ENCODE assay signal across 12 mouse cellular contexts in genomic region chr13:24511932-24512520, GRCm38 (mm10).
"Had no signal": no experiment of that assay in that cellular context is flagged by ENCODE, and none has a peak within 500 bp of the region (broad histone marks: within the 10 kb centered on the region; RNA-seq: fewer than 3 reads in every experiment).

No protein-coding gene starts in this region.

- H3K4me2 ChIP-seq: limb, embryonic 12.5 days; liver, embryonic 13.5 days; lung, embryonic 15.5 days had no signal

- H3K9ac ChIP-seq: limb, embryonic 12.5 days; liver, embryonic 13.5 days; liver, postnatal 0 days; lung, embryonic 15.5 days had no signal

- H3K9me3 ChIP-seq: limb, embryonic 12.5 days; liver, embryonic 13.5 days; lung, embryonic 15.5 days had no signal

- H3K4me1 ChIP-seq: limb, embryonic 12.5 days; lung, embryonic 15.5 days had no signal

- ATAC-seq: liver, postnatal 0 days had no signal

- H3K27ac ChIP-seq: layer of hippocampus, adult 2 months; limb, embryonic 12.5 days; liver, embryonic 13.5 days; lung, embryonic 15.5 days; macrophage had no signal

- H3K27me3 ChIP-seq: limb, embryonic 12.5 days; liver, embryonic 13.5 days; lung, embryonic 15.5 days had no signal

- H3K4me3 ChIP-seq: layer of hippocampus, adult 2 months; limb, embryonic 12.5 days; liver, embryonic 13.5 days; lung, embryonic 15.5 days had no signal

- H3K36me3 ChIP-seq: limb, embryonic 12.5 days; liver, embryonic 13.5 days; lung, embryonic 15.5 days had no signal

- DNase-seq: kidney, postnatal 10 days; kidney, postnatal 4 days; liver; liver, embryonic 13.5 days; liver, postnatal 0 days; lung, postnatal 14 days; thymus, adult 18-20 months; thymus, postnatal 14 days had no signal
